Mouse (Mus musculus) retina, postnatal 7 days (tissue): ENCODE results near the gene Mtln.

Experiments used
- DNase-seq: peaks from one replicate; pipeline ENCODE4 v3.0.0-alpha.2; 2012; ENCODE audit warnings: low read depth, low spot score

Mtln gene

DNA sequence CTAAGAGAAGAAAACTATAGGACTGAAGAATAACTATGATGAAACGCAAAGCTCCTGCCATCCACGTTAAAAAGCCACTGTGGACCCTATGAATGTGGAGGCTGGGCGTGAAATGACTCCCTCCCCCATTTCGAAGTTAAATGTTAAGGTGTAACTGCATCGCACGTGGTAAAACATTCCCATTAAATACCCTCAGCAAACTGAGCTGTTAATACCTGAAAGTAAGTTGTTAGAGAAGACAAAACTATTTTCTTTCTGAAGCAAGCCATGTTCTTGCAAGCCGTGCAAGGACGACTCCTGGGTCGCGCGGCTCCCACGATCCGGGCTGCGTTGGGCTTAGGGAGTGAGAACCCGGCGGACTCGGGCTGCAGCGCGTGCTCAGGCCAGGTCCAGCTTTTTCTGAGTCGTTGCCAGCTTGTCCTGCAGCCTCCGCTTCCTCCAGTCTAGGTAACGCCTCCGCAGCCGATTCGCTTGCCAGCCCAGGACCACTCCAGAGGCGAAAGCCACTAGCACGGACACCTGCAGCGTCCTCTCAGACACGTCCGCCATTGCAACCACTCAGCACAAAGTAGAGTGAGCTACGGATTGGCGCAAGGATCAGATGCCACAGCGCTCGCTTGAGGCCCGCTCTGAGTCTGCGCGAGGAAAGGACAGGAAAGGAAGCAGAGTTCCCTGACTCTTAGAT lies at the start of gene Mtln:
Mtln (minus strand) TSS at position 570 of the 685 bp plus-strand sequence.
- peak; percentile 83 for DNase-seq

DNA sequence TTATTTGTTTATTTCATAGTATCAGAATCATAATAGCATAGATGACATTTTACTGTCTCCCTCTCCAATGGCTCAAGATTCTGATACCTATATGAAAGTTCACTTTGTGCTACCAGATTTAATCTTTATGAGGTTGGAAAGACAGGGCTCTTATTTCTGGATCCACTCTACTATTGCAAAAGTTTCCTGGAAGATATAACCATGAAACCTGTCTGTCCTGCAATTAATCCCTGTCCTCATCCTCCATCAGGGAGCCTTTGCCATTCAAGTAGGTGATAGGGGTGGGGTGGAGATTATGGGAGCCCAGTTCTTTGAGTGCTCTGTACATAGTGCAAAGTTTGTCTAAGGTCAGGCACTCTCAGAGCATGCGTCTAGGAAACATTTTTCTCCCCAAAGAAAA lies 49.1 kb upstream of the Mtln start:
- no peak for DNase-seq

DNA sequence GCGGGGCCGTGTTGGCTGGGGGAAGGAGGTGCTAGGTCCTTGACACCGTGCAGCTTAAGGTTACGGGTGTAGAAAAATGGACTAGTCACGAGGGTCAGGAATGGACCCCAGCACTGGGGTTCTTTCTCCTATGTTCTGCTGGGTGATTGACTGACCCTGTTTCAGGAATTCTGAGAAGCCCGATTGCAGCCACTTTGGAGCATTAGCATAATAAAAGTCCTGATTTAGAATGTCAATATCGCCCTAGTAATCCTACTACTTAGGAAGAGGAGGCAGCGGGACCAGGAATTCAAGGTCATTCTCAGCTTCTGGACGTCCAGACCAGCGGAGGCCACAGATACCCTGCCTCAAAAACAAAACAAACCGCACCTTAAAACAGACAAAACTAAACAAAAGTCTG lies 47.1 kb upstream of the Mtln start:
- DNase-seq = no peak

DNA sequence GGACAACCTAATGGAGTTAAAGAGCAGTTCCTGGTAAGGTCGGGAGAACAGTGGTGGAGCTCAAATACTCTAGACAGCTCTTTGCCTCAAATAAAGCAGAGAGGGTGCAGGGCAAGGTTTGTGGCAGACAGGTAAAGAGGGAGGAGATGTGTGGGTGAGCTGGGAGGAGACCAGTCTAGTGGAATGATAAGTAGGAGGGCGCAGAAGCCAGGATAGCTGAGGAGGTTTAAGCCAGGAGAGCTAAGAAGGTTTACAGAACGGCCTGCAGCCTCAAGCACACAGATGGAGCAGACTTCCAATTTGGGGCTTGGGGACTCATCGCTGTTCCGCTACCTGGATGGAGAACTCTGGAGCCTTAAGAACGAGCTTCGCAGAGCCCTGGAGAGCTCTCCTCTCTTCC lies 46.3 kb upstream of the Mtln start, which contains the start of gene Acoxl:
Acoxl (plus strand) TSS at position 301 of the 400 bp plus-strand sequence.
- DNase-seq = no peak

DNA sequence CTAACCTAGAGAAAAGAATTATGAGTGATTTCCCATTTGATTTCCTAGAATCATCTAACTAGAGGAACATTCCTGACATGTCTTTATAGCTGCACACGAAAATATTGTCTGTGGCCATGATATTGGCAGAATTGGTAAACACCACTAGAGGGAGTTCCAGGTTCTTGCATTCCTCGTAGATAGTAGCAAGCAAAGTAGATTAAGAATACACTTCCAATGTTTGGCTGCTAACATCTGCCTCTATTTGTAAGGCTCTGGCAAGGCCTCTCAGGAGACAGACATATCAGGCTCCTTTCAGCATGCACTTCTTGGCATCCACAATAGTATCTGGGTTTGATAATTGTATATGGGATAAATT lies 40.5 kb upstream of the Mtln start:
- no peak for DNase-seq

DNA sequence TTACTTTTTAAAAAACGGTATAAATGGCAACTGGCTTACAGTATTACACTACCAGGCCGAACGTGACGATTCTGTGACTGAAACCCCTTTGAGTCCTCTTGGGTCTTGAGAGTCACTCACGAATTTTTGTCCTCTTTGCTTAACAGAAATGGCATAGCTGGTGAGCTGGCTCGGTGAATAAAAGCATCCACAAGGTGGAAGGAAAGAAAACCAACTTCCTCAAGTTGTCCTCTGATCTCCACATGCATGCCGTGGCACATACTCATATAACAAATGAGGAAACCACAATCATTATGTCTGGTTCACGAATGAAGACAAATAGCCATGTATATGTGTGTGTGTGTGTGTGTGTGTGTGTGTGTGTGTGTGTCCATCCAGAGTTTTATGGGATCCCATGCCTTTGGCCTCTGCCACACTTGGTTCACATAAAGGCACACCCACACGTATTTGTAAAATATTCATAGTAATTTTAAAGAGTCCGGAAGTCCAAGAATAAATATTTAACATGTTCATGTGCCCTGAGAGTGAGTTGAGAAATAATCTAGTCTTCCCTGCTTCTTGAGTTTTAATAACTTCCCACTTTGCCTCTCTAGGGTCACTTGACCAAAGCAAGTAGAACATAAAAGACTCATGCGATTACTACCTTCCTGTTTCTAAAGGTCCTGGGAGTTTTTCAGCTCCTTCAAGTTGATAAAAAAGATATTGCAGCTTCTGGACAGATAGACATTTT lies 40.0 kb upstream of the Mtln start:
- no peak for DNase-seq

DNA sequence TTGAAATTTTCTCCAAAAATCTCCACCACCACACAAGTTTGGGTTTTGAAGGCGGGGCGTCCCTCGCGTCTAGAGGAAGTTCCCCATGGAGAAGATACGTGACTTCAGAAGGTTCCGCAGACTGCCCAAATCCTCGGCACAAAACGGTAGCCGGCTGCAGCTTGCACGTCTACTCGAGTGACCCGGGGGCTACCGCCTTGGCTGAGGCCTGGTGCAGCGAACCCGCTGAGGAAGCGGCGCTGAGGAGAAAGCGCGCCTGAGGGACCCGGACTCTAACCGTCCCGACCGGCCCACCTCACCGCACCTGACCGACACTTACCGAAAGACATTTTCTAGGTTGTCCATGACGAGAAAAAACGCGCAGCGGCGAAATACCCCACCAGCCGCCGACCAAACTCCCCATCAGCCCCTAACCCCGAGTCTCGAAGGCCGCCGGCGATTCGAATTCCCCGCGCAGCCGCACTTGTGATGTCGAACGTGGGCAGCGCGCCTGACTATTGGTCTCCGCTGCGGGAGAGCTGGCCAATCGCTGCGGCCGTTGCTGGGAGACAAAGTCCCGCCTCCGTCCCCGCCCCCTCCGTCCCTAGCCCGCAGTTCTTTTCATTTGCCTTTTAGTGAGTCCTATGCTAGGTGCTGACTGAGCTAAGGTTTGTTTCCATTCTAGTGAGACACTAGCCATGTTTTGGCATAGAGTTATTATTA lies 39.3 kb upstream of the Mtln start, which contains the start of gene Bub1:
Bub1 (minus strand) TSS at position 465 of the 702 bp plus-strand sequence.
- peak; percentile 88 for DNase-seq

DNA sequence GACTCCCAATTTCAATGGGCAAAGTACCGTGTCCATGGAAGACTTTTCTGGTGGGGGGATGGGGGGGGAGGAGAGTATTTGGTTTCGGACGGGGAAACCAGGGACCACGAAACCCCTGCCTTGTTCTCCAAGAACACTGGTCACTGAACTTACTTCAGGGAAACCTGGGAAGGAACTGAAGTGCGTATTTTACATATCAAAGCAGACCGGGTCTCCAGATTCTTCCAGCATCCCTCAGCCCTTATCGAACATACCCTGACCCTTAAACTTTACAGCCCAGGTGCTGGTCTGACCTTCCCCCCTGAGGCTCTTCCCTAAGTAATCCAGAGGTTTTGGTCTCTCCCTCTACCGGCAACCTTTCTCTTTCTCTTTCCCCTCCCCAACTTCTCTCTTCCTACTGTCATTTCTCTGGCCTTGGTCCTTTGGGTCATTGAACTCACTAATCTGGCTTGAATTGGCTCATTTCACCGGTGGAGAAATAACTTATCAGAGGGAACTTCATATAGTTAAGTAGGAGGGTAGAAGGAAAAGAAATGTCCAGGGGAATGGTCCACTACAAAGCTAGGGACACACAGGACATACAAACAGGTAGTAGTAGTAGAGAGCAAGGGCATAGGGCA lies 2.5 kb downstream of the Mtln start:
- no peak for DNase-seq

DNA sequence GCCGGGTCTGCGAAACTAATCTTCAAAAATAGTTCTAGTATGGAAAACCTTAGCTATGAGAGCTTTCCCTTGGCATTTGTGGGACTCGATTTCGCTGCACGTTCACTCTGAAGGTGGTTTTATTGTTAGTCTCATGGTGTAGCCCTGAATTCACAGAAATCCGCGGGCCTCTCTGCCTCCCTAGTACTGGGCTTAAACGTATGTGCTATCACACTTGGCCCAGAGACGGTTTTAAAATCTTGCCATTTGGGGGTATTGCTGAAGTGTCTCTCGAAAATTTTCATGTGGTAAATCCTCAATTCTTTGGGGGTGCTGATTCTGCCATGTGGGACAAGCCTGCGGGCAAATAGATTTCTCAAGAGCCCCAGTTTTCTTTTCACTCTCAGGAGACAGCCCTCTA lies 3.1 kb downstream of the Mtln start:
- DNase-seq = no peak

DNA sequence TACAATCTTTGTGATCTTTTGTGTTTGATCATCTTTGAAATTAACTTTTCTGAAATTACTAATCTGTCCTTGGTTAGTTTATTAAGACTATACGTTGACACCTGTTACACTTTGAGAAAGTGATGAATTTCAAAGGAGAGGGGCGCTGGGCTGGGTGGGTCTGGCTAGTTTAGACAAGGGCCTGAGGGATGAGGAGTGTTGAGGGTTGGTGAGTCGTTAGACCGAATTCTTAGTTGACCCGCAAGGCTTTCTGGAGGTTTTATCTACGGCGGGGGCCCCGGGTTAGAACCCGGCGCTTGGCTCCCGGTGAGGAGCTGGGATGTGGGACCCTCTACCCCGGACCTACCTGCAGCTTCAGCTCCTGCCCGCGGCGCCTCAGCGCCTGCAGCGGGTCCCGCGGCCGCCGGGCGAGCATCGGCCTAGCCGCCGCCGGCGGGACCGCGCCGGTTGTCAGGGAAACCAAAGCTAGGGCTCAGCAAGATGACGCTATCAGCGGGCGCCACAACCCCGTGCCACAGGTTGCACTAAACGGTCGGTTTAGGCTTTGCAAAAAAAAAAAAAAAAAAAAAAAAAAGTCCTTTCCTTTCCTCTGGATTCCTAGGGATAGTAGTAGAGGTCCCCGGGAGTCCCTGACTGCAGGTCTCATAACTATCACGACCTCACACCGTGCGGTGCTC lies 3.7 kb downstream of the Mtln start, which contains the start of gene Nphp1:
Nphp1 (minus strand) TSS at position 458 of the 677 bp plus-strand sequence.
- peak; percentile 68 for DNase-seq

DNA sequence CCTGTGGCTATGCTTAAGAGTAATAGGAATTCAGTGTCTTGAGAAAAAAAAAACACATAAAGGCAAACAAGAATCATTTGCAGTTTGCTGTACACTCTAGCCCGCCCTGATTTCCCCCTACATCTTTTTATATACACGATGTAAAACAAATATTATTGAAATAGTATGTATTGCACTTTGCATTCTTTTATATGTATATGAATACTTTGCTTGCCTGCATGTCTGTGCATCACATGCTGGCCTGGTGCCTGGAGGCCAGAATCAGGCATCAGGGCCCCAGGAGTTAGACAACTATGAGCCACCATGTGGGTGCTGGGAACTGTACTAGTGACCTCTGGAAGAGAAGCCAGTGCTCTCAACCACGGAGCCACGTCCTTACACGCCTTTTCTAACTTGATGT lies 5.1 kb downstream of the Mtln start:
- no peak for DNase-seq

DNA sequence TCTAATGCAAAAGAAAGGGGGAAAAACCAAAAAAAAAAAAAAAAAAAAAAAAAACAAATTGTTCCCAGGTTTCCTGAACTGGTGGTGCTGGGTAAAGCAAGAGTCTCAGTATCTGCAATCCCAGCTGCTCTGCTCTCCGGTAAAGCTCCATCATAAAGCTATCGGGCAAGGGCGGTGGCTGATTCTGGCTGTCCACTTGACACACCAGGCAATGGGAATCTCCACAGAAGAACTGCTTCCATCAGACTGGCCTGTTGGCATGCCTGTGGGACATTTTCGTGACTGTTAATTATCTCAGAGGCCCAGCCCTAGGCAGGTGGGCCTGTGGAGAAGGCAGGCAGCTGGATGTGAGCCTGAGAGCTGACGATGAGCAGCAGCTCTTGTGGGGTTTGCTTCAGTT lies 13.8 kb downstream of the Mtln start:
- DNase-seq = no peak

DNA sequence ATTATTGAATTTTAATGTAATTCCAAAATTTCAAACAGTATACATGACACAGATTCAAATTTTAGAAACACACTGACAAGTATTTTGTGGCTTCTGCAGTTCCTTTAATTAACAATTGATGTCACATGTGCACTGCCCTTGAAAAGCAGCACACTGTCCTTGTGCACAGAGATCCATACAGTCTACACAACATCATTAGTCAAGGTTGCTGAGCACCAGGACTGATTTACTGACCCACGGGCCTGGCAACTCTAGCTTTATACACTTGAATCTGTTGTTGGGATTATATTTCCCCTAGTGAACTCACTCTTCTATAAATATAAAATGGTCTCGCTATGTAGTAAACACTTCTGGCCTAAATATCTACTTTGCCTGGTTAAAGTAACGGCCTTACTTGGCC lies 17.3 kb downstream of the Mtln start:
- no peak for DNase-seq

DNA sequence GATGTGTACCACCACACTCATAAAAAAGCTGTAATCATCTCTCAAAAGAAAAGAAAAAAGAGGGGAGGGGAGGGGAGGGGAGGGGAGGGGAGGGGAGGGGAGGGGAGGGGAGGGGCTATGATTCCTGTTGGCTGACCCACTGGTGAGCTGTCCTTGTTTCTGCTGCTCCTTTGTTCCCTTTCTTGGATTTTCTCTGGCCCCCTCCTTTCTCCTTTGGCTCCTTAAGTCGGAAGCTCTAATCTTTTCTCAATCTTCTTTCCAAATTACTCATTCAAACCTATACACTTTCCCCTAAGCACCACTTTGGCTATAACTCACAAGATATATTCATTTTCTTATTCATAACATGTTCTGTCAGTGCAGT lies 17.7 kb downstream of the Mtln start:
- DNase-seq = no peak

DNA sequence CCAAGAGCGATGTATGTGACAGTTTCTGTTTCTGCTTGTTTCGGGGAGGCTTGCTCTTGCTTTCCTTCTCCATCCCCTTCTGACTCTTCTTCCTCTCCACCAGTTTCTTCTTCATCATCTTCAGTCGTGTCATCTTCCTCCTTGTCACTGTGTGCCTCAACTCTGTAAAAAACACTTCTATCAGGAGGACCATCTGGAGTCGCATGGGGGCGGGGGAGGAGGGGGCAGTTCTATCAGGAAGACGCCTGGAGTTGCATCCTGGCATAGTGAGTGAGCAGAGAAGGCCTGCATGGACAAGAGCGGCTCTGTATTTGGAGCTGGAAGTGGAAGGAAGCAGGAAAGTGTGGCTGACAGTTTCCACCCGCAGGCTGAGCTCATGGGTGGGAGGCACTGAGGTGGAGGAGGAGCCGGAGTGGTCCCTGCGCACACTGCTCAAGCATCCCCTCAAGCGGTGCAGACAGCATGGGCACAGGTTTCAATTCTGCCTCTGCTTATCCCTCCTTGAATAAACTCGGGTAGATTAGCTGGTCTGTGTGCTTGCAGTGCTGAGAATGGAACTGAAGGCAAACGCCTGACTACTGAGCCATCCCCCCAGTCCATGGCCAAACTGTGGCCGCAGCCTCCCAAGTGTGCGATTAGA lies 18.2 kb downstream of the Mtln start:
- no peak for DNase-seq

DNA sequence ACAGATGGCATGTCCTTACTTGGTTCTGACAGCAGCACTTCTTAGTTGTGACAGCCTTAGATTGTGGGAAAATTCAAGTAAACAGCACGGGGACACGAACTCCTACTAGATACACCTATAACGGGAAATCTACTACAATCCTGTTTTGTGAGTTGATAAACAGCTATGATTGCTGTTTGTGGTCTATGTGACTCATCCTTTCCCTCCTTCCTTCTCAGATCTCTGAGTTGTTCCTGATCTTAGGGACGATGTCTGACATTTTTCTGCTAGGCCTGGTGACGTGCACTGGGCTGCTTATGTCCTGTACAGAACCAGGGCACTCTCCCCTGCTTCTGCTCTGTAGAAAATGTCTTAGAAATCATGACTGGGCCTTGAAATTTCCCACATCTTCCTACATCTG lies 30.7 kb downstream of the Mtln start:
- no peak for DNase-seq

DNA sequence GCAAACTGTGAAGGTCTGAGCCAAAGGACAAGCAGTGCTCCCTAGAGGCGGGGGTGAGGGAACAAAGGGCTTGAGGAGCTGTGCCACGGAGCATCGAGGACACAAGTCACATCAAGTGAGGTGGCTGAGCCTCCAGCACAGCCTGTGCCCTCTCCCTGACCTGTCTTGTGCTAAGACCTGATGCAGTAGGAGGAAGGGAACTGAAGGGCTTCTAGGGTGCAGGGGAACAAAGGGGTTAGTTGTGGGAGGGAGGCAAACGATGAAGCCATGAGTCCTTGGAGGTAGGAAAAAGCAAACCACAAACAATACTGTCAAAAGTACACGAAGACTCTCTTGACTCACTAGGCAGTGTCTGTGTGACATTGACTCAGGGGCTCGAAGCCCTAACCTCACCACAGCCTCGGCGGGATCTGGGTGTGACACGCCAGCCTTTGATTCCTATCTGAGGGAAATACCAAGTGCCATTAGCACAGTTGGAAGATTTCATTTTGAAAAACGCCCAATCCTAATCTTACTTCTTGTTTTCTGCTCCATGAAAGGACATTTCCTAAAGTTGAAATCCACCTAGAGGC lies 31.8 kb downstream of the Mtln start:
- DNase-seq = no peak

DNA sequence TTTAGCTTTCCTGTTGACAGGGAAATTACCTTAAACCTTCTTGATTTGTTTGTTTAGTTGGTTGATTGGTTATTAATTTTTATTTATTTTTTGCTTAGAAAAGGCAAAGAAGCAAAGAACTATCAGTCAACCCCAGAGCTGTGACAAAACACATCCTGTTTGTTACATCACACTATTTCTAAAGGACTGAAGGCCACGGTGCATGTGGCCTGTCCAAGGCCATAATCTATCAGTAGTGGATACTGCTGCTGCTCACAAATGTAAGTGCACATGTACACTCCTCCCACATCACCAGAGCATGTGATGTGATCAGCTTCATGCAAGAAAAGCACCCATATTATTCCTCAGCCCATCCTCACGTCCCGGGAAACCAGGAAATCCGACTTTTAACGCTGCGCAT lies 32.3 kb downstream of the Mtln start:
- DNase-seq = no peak

DNA sequence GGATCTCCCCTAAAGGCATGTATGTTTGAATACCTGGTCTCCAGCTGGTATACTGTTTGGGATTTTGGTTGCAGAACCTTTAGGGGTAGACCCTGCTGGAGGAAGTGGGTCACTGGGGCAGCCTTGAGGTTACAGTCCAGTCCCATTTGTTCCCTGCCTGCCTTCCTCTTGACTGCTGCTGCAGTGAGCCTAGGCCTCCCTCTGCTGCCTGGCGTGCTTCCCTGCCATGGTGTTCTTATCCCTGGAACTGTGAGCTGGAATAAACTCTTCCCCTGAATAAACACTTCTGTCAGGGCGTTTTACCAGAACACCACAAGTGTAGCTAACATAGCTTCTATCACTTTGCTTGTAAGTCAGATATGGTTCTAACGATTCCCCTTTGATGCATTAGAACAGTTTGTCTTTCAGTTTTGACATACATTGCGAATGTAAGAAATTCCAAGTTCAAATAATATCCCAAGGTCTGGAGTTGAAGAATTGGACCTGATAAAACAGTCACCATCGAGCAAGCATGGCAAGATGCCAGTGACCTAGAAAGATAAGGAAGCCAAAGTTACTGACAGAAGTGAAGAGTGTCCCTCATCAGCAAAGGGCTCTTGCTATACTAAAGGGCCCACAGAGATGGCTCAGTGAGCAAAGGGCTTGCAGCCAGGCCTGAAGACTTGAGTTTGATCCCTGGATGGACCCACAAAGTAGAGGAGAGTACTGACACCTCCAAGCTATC lies 33.0 kb downstream of the Mtln start:
- no peak for DNase-seq

DNA sequence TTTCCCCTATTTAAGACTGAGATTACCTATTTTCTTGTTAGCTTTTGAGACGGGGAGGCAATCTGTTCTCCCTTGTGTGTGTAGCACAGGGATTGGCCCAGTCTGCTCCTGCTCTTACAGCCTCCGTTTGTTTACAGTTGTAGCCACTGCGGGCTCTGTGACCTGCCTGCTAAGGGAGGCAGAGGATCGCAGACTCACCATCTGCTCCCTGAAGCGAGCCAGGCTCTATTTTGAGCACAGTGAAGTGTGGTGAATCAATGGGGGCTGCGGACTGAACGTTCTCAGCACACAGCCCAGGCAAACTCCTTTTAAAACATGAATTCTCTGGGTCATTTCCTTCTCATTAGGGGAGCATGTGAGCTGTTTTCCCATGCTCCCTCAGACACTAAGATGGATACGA lies 35.1 kb downstream of the Mtln start:
- DNase-seq = peak; percentile 14
